Mouse (Mus musculus) regulatory T cell (primary cell): Measurements from ENCODE around the gene Dnase1l3.

Experiments used
- in situ Hi-C: fragments of 300-600 bp; cut with MboI, MseI; formaldehyde crosslinking; loops from one replicate; pipeline ENCODE4 v1.15.1; 2025; ENCODE audit warnings: high pct_unique_total_duplicates

Gene Dnase1l3

DNA sequence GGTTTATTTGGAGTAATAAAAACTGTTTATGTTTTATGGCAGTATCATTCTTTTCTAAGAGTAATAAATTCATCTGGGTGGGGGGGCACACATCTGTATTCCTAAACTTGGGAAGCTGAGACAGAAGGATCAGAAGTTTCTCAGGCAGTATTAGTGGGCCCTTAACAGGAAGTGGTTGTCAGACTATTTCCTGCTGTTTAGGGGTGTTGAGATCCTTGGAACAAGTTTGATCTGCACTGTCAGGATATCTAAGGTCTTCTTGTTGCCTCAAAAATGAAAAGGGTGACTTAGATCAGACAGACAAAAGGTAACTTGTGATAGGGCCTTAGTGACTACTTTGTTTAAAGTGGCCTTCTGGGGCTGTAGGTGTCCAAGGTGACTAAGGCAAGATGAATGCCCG, 16.2 kb downstream of the Dnase1l3 start:
- in situ Hi-C loops, result no loop called here

GRCm38 (mm10) chr14:7977471-7977870, 16.9 kb downstream of the Dnase1l3 start:
- in situ Hi-C loops, result no loop called here

DNA sequence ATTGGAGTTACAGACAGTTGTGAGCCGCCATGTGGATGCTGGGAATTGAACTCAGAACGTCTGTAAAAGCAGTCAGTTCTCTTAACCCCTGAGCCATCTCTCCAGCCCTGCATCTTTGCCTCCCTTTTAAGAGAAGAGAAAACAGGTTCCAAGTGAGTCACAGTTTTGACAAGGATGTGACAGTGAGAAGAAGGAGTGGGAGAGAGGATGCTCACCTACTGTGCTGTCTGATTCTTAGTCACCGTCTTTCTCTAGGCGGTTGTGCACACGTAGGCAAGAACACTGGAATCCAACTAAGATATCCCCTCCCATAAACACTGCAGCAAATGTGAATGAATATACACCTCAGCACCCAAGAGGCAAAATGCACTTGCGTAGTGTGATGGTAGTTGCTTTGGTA, 19.2 kb downstream of the Dnase1l3 start:
- in situ Hi-C loops, result no loop called here

- in situ Hi-C loops, result loop anchor here (25.0 kb wide), 1 partner anchor 363 kb away; no protein-coding TSS in a partner anchor
Observed at GRCm38 (mm10) chr14:7974643-7975042, 19.7 kb downstream of the Dnase1l3 start.

DNA sequence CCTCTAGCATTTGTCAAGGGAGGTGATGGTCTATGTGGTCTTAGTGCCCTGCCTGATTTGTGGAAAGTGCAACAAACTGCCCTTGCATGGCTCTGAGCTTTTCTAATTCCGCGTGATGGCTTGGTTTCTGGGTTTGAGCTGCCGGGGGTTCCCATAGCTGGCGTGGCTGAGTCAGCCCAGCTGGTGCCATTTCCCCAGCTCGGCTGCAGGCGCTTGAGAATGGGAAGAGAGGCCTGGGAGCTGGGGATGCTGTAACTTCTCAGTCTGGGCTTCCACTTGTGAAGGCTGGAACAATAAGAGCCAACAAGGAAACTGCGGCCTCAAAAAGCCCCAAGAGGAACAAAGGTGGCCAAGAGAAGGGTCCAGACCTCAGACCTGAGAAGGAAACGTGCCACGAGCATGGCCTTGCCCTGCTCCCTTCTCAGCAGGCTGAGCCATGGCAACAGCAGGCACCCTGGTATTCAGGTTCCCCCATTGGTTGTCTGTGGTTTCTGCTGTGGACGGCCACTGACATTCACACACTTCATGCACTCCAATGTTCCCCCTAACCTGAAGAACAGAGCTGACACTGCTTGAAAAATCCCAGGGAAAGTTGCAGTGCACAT, 22.4 kb downstream of the Dnase1l3 start:
- in situ Hi-C loops, result loop anchor here (25.0 kb wide), 1 partner anchor 365 kb away; no protein-coding TSS in a partner anchor

DNA sequence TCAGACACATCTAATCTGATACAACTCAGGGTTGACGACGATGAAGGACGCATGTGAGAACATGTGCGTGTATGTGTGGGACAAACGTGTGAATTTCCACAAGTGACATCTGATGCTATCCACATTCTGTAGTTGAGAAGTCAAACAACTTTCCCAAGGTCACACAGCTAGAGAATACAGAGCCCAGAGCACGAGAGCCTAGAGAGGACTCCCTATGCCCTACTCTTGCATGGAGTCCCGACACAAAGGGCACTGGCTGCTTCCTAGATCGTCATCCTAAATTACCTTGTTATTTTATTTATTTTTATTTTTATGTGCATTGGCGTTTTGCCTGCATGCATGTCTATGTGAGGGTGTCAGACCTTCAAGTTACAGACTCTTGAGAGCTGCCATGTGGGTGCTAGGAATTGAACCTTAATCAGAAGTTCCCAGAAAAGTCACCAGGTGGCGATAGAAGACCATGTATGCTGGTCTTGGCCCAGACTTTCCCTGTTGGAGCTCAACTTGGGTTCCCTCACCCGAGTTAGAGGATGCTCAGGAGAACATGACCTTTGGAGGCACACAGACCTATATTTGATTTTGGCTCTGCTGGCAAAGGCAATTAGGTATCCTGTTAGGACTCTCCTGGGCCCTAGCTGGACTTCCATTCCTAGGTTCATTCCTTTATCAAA, 30.0 kb downstream of the Dnase1l3 start:
- in situ Hi-C loops, result loop anchor here (5.0 to 25.0 kb wide), 3 partner anchors 38 to 373 kb away; partner anchors contain the start of gene Abhd6

DNA sequence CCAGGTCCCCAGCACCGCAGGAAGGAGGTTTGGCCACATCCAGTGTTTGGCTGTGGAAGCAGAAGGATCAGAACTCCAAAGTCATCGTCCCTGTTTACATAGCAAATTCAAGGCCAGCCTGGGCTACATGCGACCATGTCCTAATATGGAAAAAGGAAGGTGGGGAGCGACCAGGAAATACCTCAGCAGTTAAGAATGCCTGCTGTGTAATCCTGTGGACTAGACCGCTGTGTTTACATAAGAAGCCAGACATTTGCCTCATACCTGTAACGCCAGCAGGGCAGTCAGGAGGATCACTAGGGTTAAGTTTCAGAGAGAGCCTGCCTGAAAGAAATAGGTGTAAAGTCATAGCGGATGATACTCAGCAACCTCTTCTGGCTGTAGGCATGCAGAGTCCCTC, 31.2 kb downstream of the Dnase1l3 start:
- in situ Hi-C loops, result loop anchor here (5.0 to 25.0 kb wide), 3 partner anchors 39 to 374 kb away; partner anchors contain the start of gene Abhd6

DNA sequence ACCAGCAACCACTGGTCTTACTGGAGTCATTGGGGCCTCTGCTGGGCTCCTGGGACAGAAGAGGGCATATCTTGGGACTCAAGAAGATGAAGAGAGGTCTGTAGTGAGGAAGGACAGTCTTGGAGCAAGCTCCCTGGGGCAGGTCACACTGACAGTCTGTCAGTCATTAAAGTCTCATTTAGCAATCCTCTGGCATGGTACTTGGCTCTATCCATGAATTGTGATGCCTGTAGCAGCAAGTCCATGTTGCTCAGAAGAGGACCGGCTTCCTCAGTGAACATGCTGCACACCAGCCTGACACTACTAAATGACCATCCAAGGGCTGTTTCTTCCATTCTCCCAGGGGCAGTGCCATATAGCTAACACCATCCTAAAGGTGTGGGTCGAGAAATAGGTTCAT, 31.7 kb downstream of the Dnase1l3 start:
- in situ Hi-C loops, result loop anchor here (5.0 to 25.0 kb wide), 3 partner anchors 40 to 375 kb away; partner anchors contain the start of gene Abhd6

DNA sequence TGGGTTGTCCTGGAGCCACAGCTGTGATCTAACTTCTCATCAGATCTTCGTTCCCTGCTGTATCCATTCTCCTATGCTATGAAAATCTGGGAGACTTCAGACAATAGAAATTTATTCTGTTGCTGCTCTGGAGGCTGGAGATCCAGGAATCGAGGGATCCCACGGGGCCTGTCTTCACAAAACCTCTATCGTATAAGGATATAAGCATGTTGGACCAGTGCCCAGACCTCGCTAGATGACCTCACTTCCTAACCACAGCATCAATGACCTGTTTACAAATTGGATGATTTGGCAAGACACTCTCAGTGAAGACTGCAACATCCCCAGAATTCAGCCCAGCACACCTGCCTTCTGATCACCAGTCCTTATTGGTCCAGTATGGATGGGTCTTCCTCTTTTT, 32.7 kb downstream of the Dnase1l3 start:
- in situ Hi-C loops, result loop anchor here (5.0 to 25.0 kb wide), 3 partner anchors 41 to 376 kb away; partner anchors contain the start of gene Abhd6

DNA sequence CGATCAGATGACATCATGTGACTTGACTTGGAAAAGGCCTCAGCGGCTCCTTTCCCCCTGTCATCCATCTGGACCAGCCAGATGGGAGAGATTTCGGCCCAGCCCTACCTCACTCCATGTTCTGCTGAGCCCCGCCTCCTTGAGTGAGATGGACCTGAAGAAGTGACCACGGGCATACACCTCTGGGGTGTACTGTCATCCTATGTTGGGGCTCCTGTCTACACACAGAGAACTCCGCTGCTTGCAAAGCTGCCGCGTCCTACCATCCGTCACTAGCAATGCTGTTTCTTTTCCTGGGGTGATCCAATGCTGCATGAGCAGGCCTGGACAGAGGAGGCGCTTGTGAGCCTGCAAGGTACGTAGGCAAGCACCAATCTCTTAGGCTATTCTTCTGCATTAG, 33.8 kb downstream of the Dnase1l3 start:
- in situ Hi-C loops, result loop anchor here (5.0 to 25.0 kb wide), 3 partner anchors 42 to 377 kb away; partner anchors contain the start of gene Abhd6

- in situ Hi-C loops, result loop anchor here (25.0 kb wide), 1 partner anchor 380 kb away; no protein-coding TSS in a partner anchor
Observed at GRCm38 (mm10) chr14:7957049-7957448, 37.3 kb downstream of the Dnase1l3 start, which contains the start of gene Gm45521. TSS of gene Gm45521 (plus strand) at chr14:7957288.

DNA sequence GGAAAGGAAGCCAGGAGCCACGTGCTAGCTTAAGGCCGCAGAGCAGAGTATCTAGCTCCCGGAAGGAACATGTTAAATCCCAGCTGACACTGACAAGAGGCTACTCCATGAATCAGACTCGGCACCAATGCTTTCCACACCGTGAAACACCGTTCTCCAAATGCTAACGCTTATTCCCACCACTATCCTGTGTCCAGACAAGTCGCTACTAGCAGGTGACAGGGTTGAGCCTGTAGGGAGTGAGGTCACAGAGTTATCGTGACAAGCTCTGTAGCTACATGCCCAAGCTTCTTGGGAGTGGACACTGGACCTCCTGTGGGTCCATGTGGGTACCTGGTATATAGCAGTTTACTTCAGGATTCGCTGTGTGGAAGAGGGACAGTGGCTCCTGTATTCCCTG, 37.9 kb downstream of the Dnase1l3 start:
- in situ Hi-C loops, result loop anchor here (25.0 kb wide), 1 partner anchor 381 kb away; no protein-coding TSS in a partner anchor

DNA sequence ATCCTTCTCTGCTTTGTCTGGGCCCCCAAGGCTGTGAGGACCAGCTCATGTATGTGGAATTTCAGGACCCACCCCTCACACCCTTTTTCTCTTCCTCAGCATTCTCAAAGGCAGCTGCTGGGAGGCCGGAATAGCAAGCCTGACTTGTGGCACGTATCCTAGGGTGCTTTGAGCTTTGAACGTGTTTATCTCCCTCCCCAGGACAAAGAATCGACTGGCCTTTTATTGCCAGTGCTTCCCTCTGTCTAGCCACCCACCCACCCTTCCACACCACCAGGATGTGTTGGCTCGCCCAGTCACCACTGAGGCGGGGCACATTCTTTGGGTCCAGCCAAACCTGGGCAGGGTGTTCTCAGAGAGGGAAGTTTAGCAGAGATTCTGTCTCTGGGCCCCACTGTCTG, 40.3 kb downstream of the Dnase1l3 start:
- in situ Hi-C loops, result loop anchor here (25.0 kb wide), 1 partner anchor 383 kb away; no protein-coding TSS in a partner anchor

DNA sequence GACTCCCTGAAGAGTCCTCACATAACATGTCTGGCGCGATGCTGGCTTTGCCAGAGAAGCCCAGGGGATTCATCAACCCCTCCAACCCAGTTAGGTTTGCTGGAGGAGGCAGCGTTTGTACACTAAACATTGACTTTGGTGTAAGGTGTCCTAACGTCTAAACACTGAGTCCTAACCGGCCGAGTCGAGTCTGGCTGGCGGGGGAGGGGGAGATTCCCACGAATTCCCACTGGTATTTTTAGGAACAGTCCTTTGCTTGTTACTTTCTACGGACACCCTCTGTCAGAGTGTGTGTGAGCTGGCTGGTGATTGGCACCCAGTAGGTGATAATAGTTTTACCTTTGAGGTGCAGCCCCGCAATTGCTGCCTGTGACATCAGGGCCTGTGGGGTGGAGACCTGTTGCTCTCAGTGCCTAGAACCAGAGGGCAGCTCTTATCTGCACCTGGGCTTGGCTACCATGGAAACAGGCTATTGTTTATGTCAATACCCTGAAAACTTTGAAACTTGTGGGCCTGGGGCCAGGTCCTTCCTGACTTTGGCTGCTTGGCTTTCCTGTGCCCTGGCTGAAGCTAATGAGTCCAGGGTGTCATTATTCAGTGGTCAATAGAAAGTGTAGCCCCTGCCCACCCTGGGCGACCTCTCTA, 41.6 kb downstream of the Dnase1l3 start:
- in situ Hi-C loops, result loop anchor here (25.0 kb wide), 1 partner anchor 385 kb away; no protein-coding TSS in a partner anchor

GRCm38 (mm10) chr14:7951234-7951633, 43.1 kb downstream of the Dnase1l3 start:
- in situ Hi-C loops, result loop anchor here (25.0 kb wide), 1 partner anchor 386 kb away; no protein-coding TSS in a partner anchor

DNA sequence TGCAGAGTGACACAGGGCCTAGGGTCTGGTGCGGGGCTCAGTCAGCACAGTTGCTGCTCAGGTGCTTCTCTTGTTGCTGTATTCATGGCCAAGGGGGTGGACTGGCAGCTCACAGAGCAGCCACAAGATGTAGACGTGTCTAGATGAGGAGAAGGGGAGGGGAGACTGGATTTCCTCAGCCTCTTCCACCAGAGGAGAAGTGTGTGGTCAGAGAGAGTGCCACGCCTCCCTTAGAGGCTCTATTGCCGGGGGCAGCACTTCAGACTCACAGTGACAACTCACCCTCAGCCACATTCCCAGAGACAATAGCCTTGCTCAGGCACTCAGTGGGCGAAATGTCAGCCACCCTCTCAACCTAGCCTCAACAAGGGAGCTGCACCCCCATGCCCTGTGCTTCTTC, 49.1 kb downstream of the Dnase1l3 start:
- in situ Hi-C loops, result loop anchor here (5.0 kb wide), 1 partner anchor 128 kb away; the partner anchor contains the start of gene Flnb

- in situ Hi-C loops, result loop anchor here (5.0 kb wide), 1 partner anchor 127 kb away; the partner anchor contains the start of gene Flnb
Observed at GRCm38 (mm10) chr14:7944349-7945039, 49.9 kb downstream of the Dnase1l3 start.

DNA sequence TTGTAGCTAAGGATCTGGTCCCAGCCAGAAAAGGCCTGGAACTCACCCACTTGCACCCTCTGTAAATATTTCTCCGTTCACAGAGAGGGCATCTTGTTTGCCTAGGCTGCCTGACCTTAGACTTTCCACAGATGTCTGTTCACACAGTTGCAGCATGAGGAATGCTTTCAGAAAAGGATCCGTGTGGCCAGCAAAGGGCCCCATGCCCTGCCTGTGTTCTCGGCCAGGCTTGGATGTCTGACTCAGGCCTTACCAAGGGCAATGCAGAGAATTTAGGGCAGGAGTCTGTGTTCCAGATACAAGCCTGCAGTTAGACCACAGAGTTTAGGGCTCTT, 50.6 kb downstream of the Dnase1l3 start:
- in situ Hi-C loops, result no loop called here

GRCm38 (mm10) chr14:7943101-7943800, 51.1 kb downstream of the Dnase1l3 start:
- in situ Hi-C loops, result no loop called here

DNA sequence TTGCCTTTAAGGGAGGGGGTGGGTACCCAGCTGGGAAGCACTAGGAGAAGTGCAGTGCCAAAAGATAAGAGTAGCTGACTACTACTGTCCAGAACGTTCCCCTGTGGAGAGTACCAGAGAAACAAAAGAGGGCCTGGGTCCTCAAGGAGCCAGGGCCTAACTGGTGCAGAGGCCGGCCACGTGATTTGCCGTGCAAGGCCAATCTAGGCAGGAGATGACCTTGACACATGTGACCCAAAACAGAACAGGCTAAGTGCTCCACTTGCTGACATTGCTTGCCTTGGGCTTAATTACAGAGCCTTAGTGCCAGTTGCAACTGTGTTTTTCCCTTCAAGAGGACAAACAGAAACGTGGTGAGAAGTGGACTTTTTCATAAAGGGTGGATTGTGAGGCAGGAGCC, 53.0 kb downstream of the Dnase1l3 start:
- in situ Hi-C loops, result no loop called here
